Mouse (Mus musculus) left cerebral cortex, adult 9 months (tissue): ENCODE measurements around the gene Prdm4.

Experiments used
- DNase-seq, 2 experiments: peaks; one replicate each; pipeline ENCODE4 v3.0.0; 2022; ENCODE audit warnings: low spot score in 2 of 2

The Prdm4 gene

DNA sequence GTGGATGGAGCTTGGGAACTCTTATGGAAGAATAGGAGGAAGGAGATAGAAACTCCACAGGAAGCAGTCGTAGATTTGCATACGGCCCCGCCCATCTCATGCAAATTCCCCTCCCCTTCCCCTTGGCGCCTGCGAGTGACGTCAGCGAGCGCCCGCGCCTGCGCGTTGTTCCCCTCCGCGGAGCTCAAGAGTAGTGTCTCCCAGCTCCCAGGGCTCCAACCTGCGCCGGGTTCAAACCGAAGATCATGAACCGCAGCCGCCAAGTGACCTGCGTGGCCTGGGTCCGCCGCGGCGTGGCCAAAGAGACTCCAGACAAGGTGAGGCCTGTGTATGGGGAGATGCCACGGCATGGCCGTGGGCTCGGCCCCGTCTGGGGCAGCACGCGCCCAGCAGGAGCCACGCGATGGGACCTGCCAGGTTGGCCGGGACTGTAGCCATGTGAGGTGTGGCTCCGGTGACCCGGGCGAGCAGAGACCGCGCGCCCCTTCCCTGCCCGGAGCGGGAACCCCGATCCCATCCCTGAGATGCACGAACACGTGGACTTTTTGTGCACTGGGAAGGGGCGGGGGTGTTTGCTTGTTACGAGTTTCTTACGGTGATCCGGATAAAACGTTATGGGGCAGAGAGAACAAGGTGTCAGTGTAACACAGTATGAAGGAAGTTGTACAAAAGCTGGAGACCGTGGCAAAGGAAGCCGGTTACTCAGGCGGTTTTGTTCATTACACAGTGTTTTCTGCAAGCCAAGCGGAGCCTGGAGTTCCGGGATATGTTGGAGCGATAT lies 45.1 kb downstream of the Prdm4 start:
- peak; percentile 78 to 92 for DNase-seq

- DNase-seq = no peak
These were observed 70.7 kb downstream of the Prdm4 start for GRCm38 (mm10) chr10:85846105-85846862.
